Mouse (Mus musculus) liver, adult 2 months (tissue): ENCODE data around the gene Eid2.

Experiments
- CTCF ChIP-seq: fragments of 200-500 bp; IDR thresholded peaks from 2 replicates; pipeline ENCODE4 v1.5.1; 2011; ENCODE audit warnings: low read depth, low read length, control low read depth
- POLR2A ChIP-seq: fragments of 200-500 bp; IDR thresholded peaks from 2 replicates; pipeline ENCODE4 v1.6.1; 2011; ENCODE audit warnings: low read length, control low read depth; ENCODE audit not compliant: insufficient read depth; ENCODE audit errors: extremely low read depth

- TF ChIP-seq CTCF (peak; percentile 95), POLR2A (no peak)
Measured at GRCm38 (mm10) chr7:28277615-28278278, 10.1 kb downstream of the Eid2 start, which contains the start of gene Eid2b.
